Mouse (Mus musculus) E14TG2a.4 (cell line): ENCODE results near the gene Saa1.

Experiments used
- CTCF ChIP-seq: conservative IDR thresholded peaks from 2 replicates; pipeline ENCODE4 v1.5.1; 2014; ENCODE audit warnings: low read length
- NANOG ChIP-seq: IDR thresholded peaks from 2 replicates; pipeline ENCODE4 v1.6.1; 2014; ENCODE audit warnings: borderline replicate concordance, low read length, mixed read lengths

DNA sequence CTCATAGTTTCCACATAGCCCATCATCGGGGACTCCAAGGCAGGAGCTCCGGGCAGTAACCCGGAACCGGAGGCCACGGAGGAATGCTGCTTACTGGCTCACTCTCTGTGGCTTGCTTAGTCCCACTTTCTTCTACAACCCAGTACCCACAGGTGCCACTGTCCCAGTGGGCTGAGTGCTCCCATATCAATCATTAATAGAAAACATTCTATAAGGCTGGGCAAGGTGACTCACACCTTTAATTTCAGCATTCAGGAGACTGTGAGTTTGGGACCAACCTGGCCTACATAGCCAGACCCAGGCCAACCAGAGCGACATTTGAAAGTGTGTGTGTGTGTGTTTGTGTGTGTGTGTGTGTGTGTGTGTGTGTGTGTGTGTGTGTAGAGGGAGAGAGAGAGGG, 19.4 kb downstream of the Saa1 start:
- TF ChIP-seq CTCF (no peak), NANOG (no peak)
